Mouse (Mus musculus): ENCODE measurements around the gene Mrps21.

Mrps21 gene

DNA sequence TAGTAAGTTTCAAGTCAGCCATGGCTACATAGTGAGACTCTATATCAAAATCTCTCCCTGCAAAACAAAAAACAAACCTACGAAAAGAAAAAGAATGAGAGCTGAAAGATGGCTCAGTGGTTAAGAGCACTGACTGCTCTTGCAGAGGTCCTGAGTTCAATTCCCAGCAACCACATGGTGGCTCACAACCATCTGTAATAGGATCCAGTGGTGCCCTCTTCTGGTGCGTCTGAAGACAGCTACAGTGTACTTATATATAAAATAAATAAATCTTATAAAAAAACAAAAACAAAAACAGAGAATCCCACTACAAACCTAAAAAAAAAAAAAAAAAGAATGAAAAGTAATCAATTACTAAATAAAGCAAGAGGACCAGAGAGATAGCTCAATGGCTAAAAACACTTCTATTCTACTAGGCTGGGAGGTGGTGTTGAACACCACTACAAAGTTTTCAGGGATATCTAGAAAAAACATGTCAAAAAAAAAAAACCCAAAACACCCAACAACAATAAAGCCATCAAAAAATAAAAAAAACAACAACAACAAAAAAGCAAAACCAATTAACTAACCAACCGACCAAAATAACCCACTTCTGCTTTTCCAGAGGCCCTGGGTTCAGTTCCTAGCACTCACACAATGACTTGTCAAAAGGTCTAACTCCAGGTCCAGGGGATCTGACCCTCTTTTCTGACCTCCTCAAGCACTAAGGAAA, 28.7 kb downstream of the Mrps21 start:
- DNase-seq = no peak

DNA sequence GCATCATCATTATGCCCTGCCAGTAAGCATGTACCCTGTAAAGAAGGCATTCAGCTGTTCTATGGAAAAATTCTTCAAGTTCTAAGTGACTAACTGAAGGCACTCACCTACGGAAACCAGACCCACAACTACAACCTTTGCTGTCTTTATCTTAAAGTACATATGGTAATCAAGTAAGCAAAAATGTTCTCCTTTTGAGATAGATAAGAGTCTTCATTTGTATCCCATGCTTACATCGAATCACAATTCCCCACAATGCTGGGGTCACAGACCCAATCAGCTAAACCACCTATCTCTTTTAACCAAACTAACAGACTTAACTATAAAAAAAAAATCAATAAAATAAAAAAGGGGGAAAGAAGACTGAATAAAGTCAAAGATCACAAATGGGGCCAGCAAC, 32.1 kb downstream of the Mrps21 start:
- DNase-seq = no peak

GRCm38 (mm10) chr3:95829053-95829452, 42.3 kb downstream of the Mrps21 start:
- no peak for DNase-seq

- DNase-seq = no peak
These were observed 45.0 kb downstream of the Mrps21 start for GRCm38 (mm10) chr3:95826275-95826674.

- DNase-seq = no peak
These were observed 51.0 kb downstream of the Mrps21 start for GRCm38 (mm10) chr3:95820046-95821010.

DNA sequence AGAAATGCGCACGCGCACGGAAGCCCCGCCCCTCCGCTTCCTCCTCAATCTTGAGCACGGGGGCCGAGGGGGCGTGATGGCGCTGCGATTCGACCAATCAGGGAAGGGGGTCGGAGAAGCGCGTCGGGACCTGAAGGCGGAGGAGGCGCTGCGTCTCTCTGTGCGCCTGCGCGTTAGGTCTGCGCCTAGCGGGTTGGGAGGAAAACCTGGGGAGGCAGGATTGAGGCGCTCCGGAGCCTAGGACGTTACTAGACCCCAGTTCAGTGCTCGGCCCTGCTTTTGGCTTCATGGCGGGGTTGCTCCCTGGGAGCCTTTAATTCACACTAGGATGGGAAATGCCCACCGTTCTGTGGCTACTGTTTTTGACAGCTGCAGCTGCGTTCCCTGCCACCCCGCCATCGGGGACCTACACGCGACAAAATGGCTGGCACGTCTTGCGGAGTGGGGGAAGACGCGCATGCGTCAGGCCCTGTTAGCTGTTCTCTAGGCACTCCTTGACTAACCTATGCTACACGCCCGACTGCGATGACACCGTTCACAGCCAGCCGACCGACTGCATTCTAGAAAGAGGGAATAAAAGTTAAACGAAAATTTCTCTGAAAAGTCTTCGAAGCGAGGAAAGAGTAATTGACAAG, 51.9 kb downstream of the Mrps21 start:
- peak; percentile 100 for DNase-seq

- peak; percentile 82 to 85 for DNase-seq
These were observed 52.6 kb downstream of the Mrps21 start, which contains the start of gene Rprd2 for GRCm38 (mm10) chr3:95818571-95819288. Gene Rprd2 (minus strand): TSS chr3:95818863.

- DNase-seq = peak; percentile 73 to 74
These were observed 53.2 kb downstream of the Mrps21 start for GRCm38 (mm10) chr3:95818026-95818511.

- DNase-seq = no peak
These were observed 54.6 kb downstream of the Mrps21 start for GRCm38 (mm10) chr3:95816681-95817080.

All from cerebellum, postnatal 14 days (tissue).